Mouse (Mus musculus) ES-E14 (cell line): ENCODE measurements around the gene Tshz2. TPM values are rescaled to one million over a fixed set of nuclear protein-coding genes. Genes with fewer than 3 reads are reported as not detected.

Experiments used
- DNase-seq: peaks from one replicate; pipeline ENCODE4 v3.0.0-alpha.2; 2013; ENCODE audit warnings: low read depth, low spot score
- H3K27ac ChIP-seq: 2 replicates; pipeline ENCODE4 v1.5.1; 2012; ENCODE audit warnings: low read depth, mild to moderate bottlenecking, low read length, moderate library complexity, mixed read lengths; ENCODE audit not compliant: poor library complexity, insufficient read depth, severe bottlenecking
- H3K36me3 ChIP-seq: 2 replicates; pipeline ENCODE4 v1.6.1; 2012; ENCODE audit warnings: mild to moderate bottlenecking, low read length, moderate library complexity, mixed read lengths; ENCODE audit not compliant: control insufficient read depth, poor library complexity, insufficient read depth, severe bottlenecking
- H3K4me1 ChIP-seq, 2 experiments: fragments of 150-350 bp in 1 of 2; sonication (generic) in 1 of 2; 2 replicates each; pipeline ENCODE4 v1.6.1; 2012; ENCODE audit warnings: low read length in 2 of 2, mild to moderate bottlenecking in 1 of 2, mixed read lengths in 1 of 2; ENCODE audit not compliant: control insufficient read depth in 2 of 2, insufficient read depth in 2 of 2, poor library complexity in 1 of 2
- H3K4me3 ChIP-seq, 2 experiments: fragments of 150-350 bp in 1 of 2; sonication (generic) in 1 of 2; 2 replicates each; pipeline ENCODE4 v1.5.1; 2012; ENCODE audit warnings: low read length in 2 of 2, low read depth in 1 of 2, mild to moderate bottlenecking in 1 of 2, mixed read lengths in 1 of 2; ENCODE audit not compliant: insufficient read depth in 1 of 2, poor library complexity in 1 of 2, severe bottlenecking in 1 of 2
- H3K9ac ChIP-seq: 2 replicates; pipeline ENCODE4 v1.6.1; 2012; ENCODE audit warnings: low read depth, mild to moderate bottlenecking, low read length, mixed read lengths; ENCODE audit not compliant: poor library complexity, insufficient read depth, severe bottlenecking
- H3K9me3 ChIP-seq: fragments of 150-350 bp; sonication (generic); 2 replicates; pipeline ENCODE4 v1.6.1; 2012; ENCODE audit warnings: low read depth, mild to moderate bottlenecking, low read length; ENCODE audit not compliant: control insufficient read depth, insufficient read depth
- CHD2 ChIP-seq: IDR thresholded peaks from 2 replicates; pipeline ENCODE4 v1.6.1; 2014; ENCODE audit warnings: mild to moderate bottlenecking, low read depth, low read length, inconsistent platforms
- HCFC1 ChIP-seq: IDR thresholded peaks from 2 replicates; pipeline ENCODE4 v1.6.1; 2012; ENCODE audit warnings: low read length, inconsistent platforms, borderline replicate concordance; ENCODE audit not compliant: insufficient read depth
- MAFK ChIP-seq: IDR thresholded peaks from 2 replicates; pipeline ENCODE4 v1.6.1; 2014; ENCODE audit warnings: mild to moderate bottlenecking, low read depth, low read length, inconsistent platforms; ENCODE audit not compliant: insufficient read depth
- ZC3H11A ChIP-seq: IDR thresholded peaks from 2 replicates; pipeline ENCODE4 v1.6.1; 2012; ENCODE audit warnings: low read depth, mild to moderate bottlenecking, inconsistent platforms, low read length, borderline replicate concordance
- ZNF384 ChIP-seq: IDR thresholded peaks from 2 replicates; pipeline ENCODE4 v1.6.1; 2012; ENCODE audit warnings: low read depth, low read length, inconsistent platforms
- in situ Hi-C, 2 experiments: fragments of 600-800 bp; cut with MboI; formaldehyde crosslinking; loops; one replicate each; pipeline ENCODE4 v1.15.1; 2025; ENCODE audit warnings: low sequenced_read_pairs in 2 of 2, inconsistent platforms in 1 of 2; ENCODE audit not compliant: unreplicated experiment in 2 of 2
- total RNA-seq: library from RNA; depleted of rRNA; stranded (reverse); fragments of 300-350 nt; gene quantifications from 2 replicates; pipeline ENCODE4 v1.2.3, GENCODE M21; 2012

Tshz2 gene
- total RNA-seq, 1 experiment = 0.27 TPM

- Histone ChIP-seq H3K4me3 (peak overlapping the region; percentile 11 to 19; a peak in 2 of 4 replicates), H3K9me3 (no peaks in the 10 kb centered on the region), H3K4me1 (peaks cover 4 to 17% of the 10 kb centered on the region in 2 experiments; a peak in 3 of 4 replicates), H3K9ac (peak overlapping the region; percentile 65; the same call in 1 of the 2 replicates), H3K27ac (peak overlapping the region; percentile 80; the same call in 1 of the 2 replicates), H3K36me3 (no peaks in the 10 kb centered on the region)
- TF ChIP-seq ZC3H11A = no peak
- no peak for TF ChIP-seq MAFK
- TF ChIP-seq ZNF384 = no peak
- TF ChIP-seq CHD2 = no peak
- TF ChIP-seq HCFC1 = no peak
- DNase-seq = no peak
- in situ Hi-C loops = no loop called here
Observed at GRCm38 (mm10) chr2:170046371-170047145, 413.7 kb downstream of the Tshz2 start.

GRCm38 (mm10) chr2:170048831-170049230 is 416.0 kb downstream of the Tshz2 start:
- TF ChIP-seq ZC3H11A = no peak
- no peak for TF ChIP-seq ZNF384
- no peak for TF ChIP-seq MAFK
- no peak for TF ChIP-seq HCFC1
- no peak for TF ChIP-seq CHD2

GRCm38 (mm10) chr2:170050651-170051050 is 417.8 kb downstream of the Tshz2 start:
- Histone ChIP-seq H3K36me3 (no peaks in the 10 kb centered on the region), H3K9me3 (no peaks in the 10 kb centered on the region), H3K4me1 (peaks cover 2 to 15% of the 10 kb centered on the region in 2 experiments; a peak in 3 of 4 replicates), H3K9ac (no peak overlapping the region; the same call in 1 of the 2 replicates), H3K27ac (no peak overlapping the region), H3K4me3 (no peak overlapping the region)
- no peak for TF ChIP-seq HCFC1
- no peak for TF ChIP-seq ZNF384
- no peak for TF ChIP-seq ZC3H11A
- TF ChIP-seq CHD2 = no peak
- no peak for TF ChIP-seq MAFK
- in situ Hi-C loops = no loop called here
- DNase-seq = no peak

More at GRCm38 (mm10) chr2:170048831-170049230, 416.0 kb downstream of the Tshz2 start:
- DNase-seq = no peak
- H3K9me3 ChIP-seq = no peaks in the 10 kb centered on the region
- in situ Hi-C loops = no loop called here
- H3K36me3 ChIP-seq = no peaks in the 10 kb centered on the region
- no peak overlapping the region for H3K9ac ChIP-seq
- no peak overlapping the region for H3K27ac ChIP-seq
- H3K4me1 ChIP-seq = peaks cover 0 to 8% of the 10 kb centered on the region in 2 experiments; a peak in 2 of 4 replicates
- no peak overlapping the region for H3K4me3 ChIP-seq

- in situ Hi-C loops = no loop called here
- H3K9me3 ChIP-seq = no peaks in the 10 kb centered on the region
- no peak for DNase-seq
- no peak overlapping the region for H3K27ac ChIP-seq
- no peaks in the 10 kb centered on the region for H3K36me3 ChIP-seq
- no peak overlapping the region for H3K4me3 ChIP-seq
- no peak for TF ChIP-seq MAFK
- H3K9ac ChIP-seq = no peak overlapping the region
- peaks cover 2 to 11% of the 10 kb centered on the region in 2 experiments; a peak in 2 of 4 replicates for H3K4me1 ChIP-seq
Observed at GRCm38 (mm10) chr2:170051441-170051840, 418.6 kb downstream of the Tshz2 start.
